Mouse (Mus musculus): ENCODE data around the gene Ccdc33.

Ccdc33 gene

DNA sequence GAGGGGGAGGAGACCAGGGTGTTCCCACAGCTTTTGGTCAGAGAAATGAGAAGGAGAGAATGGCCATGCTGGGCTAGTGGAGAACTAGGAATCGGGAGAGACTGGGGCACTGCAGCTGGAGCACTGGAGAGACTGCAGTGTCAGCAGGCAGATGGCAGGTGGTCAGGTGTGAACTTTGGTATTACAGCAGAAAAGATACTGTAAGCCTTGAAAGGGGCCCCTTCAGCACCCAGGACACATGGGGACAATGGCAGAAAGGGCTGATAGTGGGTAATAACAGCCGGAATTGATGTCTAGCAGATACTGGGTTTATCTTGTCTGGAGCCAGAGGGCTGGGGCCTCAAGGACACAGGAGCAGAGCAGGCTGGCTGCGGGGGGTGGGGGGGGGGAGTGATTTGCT is 139.8 kb downstream of the Ccdc33 start:
- no peak for DNase-seq (ENCODE audit: low spot score in 2 of 2)

Data from right cerebral cortex, postnatal 36 days (tissue).